8 mouse cellular contexts compared by ENCODE assay signal in genomic region chr10:29803915-29804545, GRCm38 (mm10).
DNase-seq lines count a peak whose midpoint lies in the region; ATAC-seq lines count a peak whose summit lies in the region.

No protein-coding gene starts in this region.

- peak; percentile 29 for DNase-seq in adrenal gland, adult 18-20 months (ENCODE audit: low spot score in 2 of 2)
- DNase-seq in adrenal gland, adult 8-10 months: no peak
- DNase-seq in adipocyte (ENCODE audit: low spot score): peak; percentile 64
- DNase-seq in embryonic facial prominence, embryonic 11.5 days (ENCODE audit: low spot score): peak; percentile 81
- DNase-seq in left cerebral cortex, postnatal 14 days (ENCODE audit: low spot score in 2 of 2): peak; percentile 71 to 77
- peak; percentile 28 for DNase-seq in yolk sac, embryonic 10.5 days (ENCODE audit: low spot score)

- no peaks in the 10 kb centered on the region for H3K4me1 ChIP-seq in embryonic facial prominence, embryonic 11.5 days (ENCODE audit: control insufficient read depth, insufficient read depth, low read length)
- H3K4me1 ChIP-seq in hindbrain, embryonic 16.5 days (ENCODE audit: control insufficient read depth, insufficient read depth, low read depth, low read length): no peaks in the 10 kb centered on the region
- H3K4me1 ChIP-seq in midbrain, embryonic 13.5 days (replicated peaks): no peaks in the 10 kb centered on the region

- no peaks in the 10 kb centered on the region for H3K9me3 ChIP-seq in embryonic facial prominence, embryonic 11.5 days (replicated peaks; ENCODE audit: control insufficient read depth, low read length)
- H3K9me3 ChIP-seq in hindbrain, embryonic 16.5 days (ENCODE audit: control insufficient read depth, low read length): no peaks in the 10 kb centered on the region
- H3K9me3 ChIP-seq in midbrain, embryonic 13.5 days: no peaks in the 10 kb centered on the region

- no peak overlapping the region for H3K4me3 ChIP-seq in embryonic facial prominence, embryonic 11.5 days (ENCODE audit: low read depth, low read length)
- H3K4me3 ChIP-seq in hindbrain, embryonic 16.5 days (ENCODE audit: low read length): no peak overlapping the region
- H3K4me3 ChIP-seq in midbrain, embryonic 13.5 days (replicated peaks): no peak overlapping the region

- H3K27me3 ChIP-seq in embryonic facial prominence, embryonic 11.5 days (ENCODE audit: control insufficient read depth, insufficient read depth, low read length): no peaks in the 10 kb centered on the region
- no peaks in the 10 kb centered on the region for H3K27me3 ChIP-seq in hindbrain, embryonic 16.5 days (replicated peaks; ENCODE audit: control insufficient read depth, insufficient read depth, low read length)
- H3K27me3 ChIP-seq in midbrain, embryonic 13.5 days: no peaks in the 10 kb centered on the region

- ATAC-seq in embryonic facial prominence, embryonic 11.5 days (replicated peaks; ENCODE audit: insufficient number of reproducible peaks, low FRiP score, low TSS enrichment, low read depth): peak; percentile 59; the same call in 1 of the 2 replicates
- ATAC-seq in hindbrain, embryonic 16.5 days: peak; percentile 81
- peak; percentile 45; the same call in 1 of the 2 replicates for ATAC-seq in midbrain, embryonic 13.5 days

- 45% methylated on average over 6 of the region's 6 CpGs for WGBS in embryonic facial prominence, embryonic 11.5 days
- 46% methylated on average over 6 of the region's 6 CpGs for WGBS in hindbrain, embryonic 16.5 days
- WGBS in midbrain, embryonic 13.5 days: 50% methylated on average over 6 of the region's 6 CpGs

- no peak overlapping the region for H3K9ac ChIP-seq in embryonic facial prominence, embryonic 11.5 days (replicated peaks; ENCODE audit: low read length)
- H3K9ac ChIP-seq in hindbrain, embryonic 16.5 days (ENCODE audit: low read depth, low read length): no peak overlapping the region
- no peak overlapping the region for H3K9ac ChIP-seq in midbrain, embryonic 13.5 days (replicated peaks)

- no peaks in the 10 kb centered on the region for H3K36me3 ChIP-seq in embryonic facial prominence, embryonic 11.5 days (replicated peaks; ENCODE audit: control insufficient read depth, insufficient read depth, low read depth, low read length)
- H3K36me3 ChIP-seq in hindbrain, embryonic 16.5 days (ENCODE audit: control insufficient read depth, insufficient read depth, low read length): no peaks in the 10 kb centered on the region
- H3K36me3 ChIP-seq in midbrain, embryonic 13.5 days: no peaks in the 10 kb centered on the region

- intact Hi-C loops in left cerebral cortex, postnatal 14 days (cut with DNase I): loop anchor here (2.0 kb wide), 1 partner anchor 269 kb away; the partner anchor contains the start of gene Rspo3

- H3K27ac ChIP-seq in embryonic facial prominence, embryonic 11.5 days (replicated peaks; ENCODE audit: low read depth, low read length): no peak overlapping the region
- no peak overlapping the region for H3K27ac ChIP-seq in hindbrain, embryonic 16.5 days (ENCODE audit: low read depth, low read length)
- H3K27ac ChIP-seq in midbrain, embryonic 13.5 days: no peak overlapping the region

- no peak overlapping the region for H3K4me2 ChIP-seq in embryonic facial prominence, embryonic 11.5 days (ENCODE audit: low read depth, low read length)
- no peak overlapping the region for H3K4me2 ChIP-seq in hindbrain, embryonic 16.5 days (ENCODE audit: low read length)
- no peak overlapping the region for H3K4me2 ChIP-seq in midbrain, embryonic 13.5 days (replicated peaks)
